Mouse (Mus musculus) lung, postnatal 0 days (tissue): ENCODE results near the gene Jazf1.

Source experiments
- CTCF ChIP-seq: IDR thresholded peaks from 2 replicates; pipeline ENCODE4 v1.5.1; 2016; ENCODE audit warnings: antibody characterized with exemption, mild to moderate bottlenecking
- EP300 ChIP-seq: IDR thresholded peaks from 2 replicates; pipeline ENCODE4 v1.6.1; 2016; ENCODE audit warnings: antibody characterized with exemption, mild to moderate bottlenecking, control low read depth

DNA sequence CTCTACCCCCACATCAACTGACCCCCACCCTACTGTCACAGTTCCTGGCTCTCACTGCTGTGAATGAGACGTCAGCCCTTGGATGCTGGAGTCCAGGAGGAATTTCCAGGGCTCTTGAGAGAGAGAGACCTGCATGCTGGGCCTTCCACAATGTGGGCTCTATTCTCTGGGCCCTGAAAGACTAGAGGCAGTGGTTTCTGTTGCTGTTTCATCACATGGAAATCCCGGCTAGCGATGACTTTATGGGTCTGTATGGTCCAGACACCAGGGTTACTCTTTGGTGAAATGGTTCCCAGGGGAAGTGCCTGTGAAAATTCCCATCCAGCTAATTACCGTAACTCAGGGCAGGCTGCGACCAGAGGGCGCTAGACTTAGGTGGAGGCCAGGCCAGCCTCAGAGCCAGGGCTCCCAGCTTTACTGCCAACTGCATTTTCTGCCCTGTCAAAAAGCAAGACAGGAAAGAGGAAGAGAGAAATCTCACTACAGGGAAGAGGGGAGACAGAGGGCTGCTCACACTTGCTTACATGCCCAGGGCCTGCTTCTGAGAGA, 271.1 kb downstream of the Jazf1 start:
- TF ChIP-seq CTCF (peak; percentile 53), EP300 (no peak)
